Mouse (Mus musculus) liver, embryonic 13.5 days (tissue): ENCODE measurements around the gene Gm49396. TPM values are rescaled to one million over a fixed set of nuclear protein-coding genes. Genes with fewer than 3 reads are reported as not detected.

Experiments used
- ATAC-seq: fragments of 200-750 bp; cut with Nextera tagmentation; 2 replicates; pipeline ENCODE4 v1.8.0; 2017; ENCODE audit warnings: low read depth, mild to moderate bottlenecking, moderate number of reproducible peaks, moderate library complexity
- DNase-seq: peaks from one replicate; pipeline ENCODE4 v3.0.0; 2022
- H3K27ac ChIP-seq: fragments of 300-500 bp; sonication (generic); 2 replicates; pipeline ENCODE4 v1.5.1; 2015; ENCODE audit warnings: moderate library complexity, mild to moderate bottlenecking, inconsistent platforms
- H3K27me3 ChIP-seq: fragments of 300-500 bp; sonication (generic); 2 replicates; pipeline ENCODE4 v1.6.1; 2015; ENCODE audit warnings: mild to moderate bottlenecking, inconsistent platforms
- H3K36me3 ChIP-seq: fragments of 300-500 bp; sonication (generic); 2 replicates; pipeline ENCODE4 v1.6.1; 2015; ENCODE audit warnings: mild to moderate bottlenecking, inconsistent platforms
- H3K4me1 ChIP-seq: fragments of 300-500 bp; sonication (generic); replicated peaks from 2 replicates; pipeline ENCODE4 v1.6.1; 2015; ENCODE audit warnings: inconsistent platforms
- H3K4me2 ChIP-seq: fragments of 300-500 bp; sonication (generic); 2 replicates; pipeline ENCODE4 v1.6.1; 2015; ENCODE audit warnings: inconsistent platforms, mild to moderate bottlenecking, moderate library complexity
- H3K4me3 ChIP-seq: fragments of 300-500 bp; sonication (generic); replicated peaks from 2 replicates; pipeline ENCODE4 v1.5.1; 2015; ENCODE audit warnings: mild to moderate bottlenecking, inconsistent platforms
- H3K9ac ChIP-seq: fragments of 300-500 bp; sonication (generic); 2 replicates; pipeline ENCODE4 v1.6.1; 2015; ENCODE audit warnings: mild to moderate bottlenecking, inconsistent platforms
- H3K9me3 ChIP-seq: fragments of 300-500 bp; sonication (generic); replicated peaks from 2 replicates; pipeline ENCODE4 v1.6.1; 2016; ENCODE audit warnings: inconsistent platforms
- WGBS: fragments of 180-500 bp; shearing (Covaris S2); methylation state at CpG from one replicate; pipeline ENCODE4 v1.1.7; 2015; ENCODE audit not compliant: insufficient replicate concordance; 5-methylcytosine and 5-hydroxymethylcytosine counted together
- polyA plus RNA-seq: library from polyadenylated mRNA; unstranded; fragments of >200 nt; fragmentation: Nextera tagmentation; extraction: Ambion mirVana; gene quantifications from 2 replicates; pipeline ENCODE4 v1.2.1, GENCODE M21; 2015

Gm49396 gene
- polyA plus RNA-seq, 1 experiment from 2014 or later = 3.4 TPM

DNA sequence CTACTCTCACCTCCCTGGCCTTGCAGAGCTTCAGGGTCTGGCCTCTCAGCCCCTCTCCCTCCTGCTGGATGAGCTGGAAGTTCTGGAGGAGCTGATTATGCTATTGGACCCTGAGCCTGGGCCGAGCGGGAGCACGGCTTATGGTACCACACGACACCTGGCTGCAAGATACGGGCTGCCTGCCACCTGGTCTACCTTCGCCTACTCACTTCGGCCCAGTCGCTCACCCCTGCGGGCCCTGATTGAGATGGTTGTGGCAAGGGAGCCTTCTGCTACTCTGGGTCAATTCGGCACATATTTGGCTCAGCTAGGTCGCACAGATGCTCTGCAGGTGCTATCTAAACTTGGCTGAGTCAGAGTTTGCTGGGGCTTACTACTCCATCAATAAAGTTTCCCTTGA lies 4.4 kb downstream of the Gm49396 start:
- Histone ChIP-seq H3K4me3 (no peak overlapping the region), H3K4me1 (peaks cover 20% of the 10 kb centered on the region), H3K9me3 (no peaks in the 10 kb centered on the region), H3K9ac (no peak overlapping the region), H3K4me2 (no peak overlapping the region), H3K27ac (no peak overlapping the region), H3K36me3 (peaks cover 73% of the 10 kb centered on the region), H3K27me3 (no peaks in the 10 kb centered on the region)
- DNase-seq (no peak), ATAC-seq (no peak)
- WGBS = 87% methylated on average over 11 of the region's 11 CpGs

DNA sequence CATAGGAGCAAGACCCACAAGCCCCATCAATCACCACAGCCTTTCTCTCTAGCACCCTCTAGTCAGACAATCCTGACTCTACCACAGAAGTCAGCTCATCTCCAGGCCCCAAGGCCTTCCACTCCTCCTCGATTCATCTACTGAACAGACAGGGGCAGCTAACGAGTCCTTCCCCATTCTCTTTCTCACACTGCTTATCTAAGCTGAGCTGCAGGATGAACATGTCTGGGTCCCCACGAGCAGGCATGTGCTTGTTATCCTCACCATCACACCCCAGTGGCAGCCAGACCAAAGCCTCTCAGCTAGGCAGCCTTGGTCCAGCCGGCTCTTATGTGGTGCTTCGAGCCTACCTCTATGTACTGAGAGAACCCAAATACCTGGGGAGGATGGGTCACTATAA lies 9.2 kb downstream of the Gm49396 start:
- H3K9me3 ChIP-seq = no peaks in the 10 kb centered on the region
- peaks cover 20% of the 10 kb centered on the region for H3K4me1 ChIP-seq
- H3K27me3 ChIP-seq = no peaks in the 10 kb centered on the region
- H3K9ac ChIP-seq = no peak overlapping the region
- ATAC-seq = peak; percentile 32
- no peak overlapping the region for H3K4me3 ChIP-seq
- no peak for DNase-seq
- WGBS = 53% methylated on average over 5 of the region's 5 CpGs
- H3K4me2 ChIP-seq = no peak overlapping the region
- peaks cover 95% of the 10 kb centered on the region for H3K36me3 ChIP-seq
- no peak overlapping the region for H3K27ac ChIP-seq

GRCm38 (mm10) chr7:30572969-30573368 lies 9.8 kb downstream of the Gm49396 start:
- WGBS = 68% methylated on average over 2 of the region's 2 CpGs
- ATAC-seq = no peak
- Histone ChIP-seq H3K36me3 (peaks cover 97% of the 10 kb centered on the region), H3K4me2 (no peak overlapping the region), H3K4me1 (peaks cover 20% of the 10 kb centered on the region), H3K9ac (peak overlapping the region; percentile 26; the same call in 1 of the 2 replicates), H3K4me3 (no peak overlapping the region), H3K9me3 (no peaks in the 10 kb centered on the region), H3K27ac (no peak overlapping the region), H3K27me3 (no peaks in the 10 kb centered on the region)
- DNase-seq = no peak

GRCm38 (mm10) chr7:30579950-30580349 lies 16.8 kb downstream of the Gm49396 start:
- ATAC-seq (no peak), DNase-seq (no peak)
- Histone ChIP-seq H3K9me3 (no peaks in the 10 kb centered on the region), H3K27ac (no peak overlapping the region), H3K36me3 (peaks cover 100% of the 10 kb centered on the region), H3K4me2 (no peak overlapping the region), H3K27me3 (no peaks in the 10 kb centered on the region), H3K4me1 (no peaks in the 10 kb centered on the region), H3K9ac (no peak overlapping the region), H3K4me3 (no peak overlapping the region)
- 78% methylated on average over 8 of the region's 8 CpGs for WGBS

DNA sequence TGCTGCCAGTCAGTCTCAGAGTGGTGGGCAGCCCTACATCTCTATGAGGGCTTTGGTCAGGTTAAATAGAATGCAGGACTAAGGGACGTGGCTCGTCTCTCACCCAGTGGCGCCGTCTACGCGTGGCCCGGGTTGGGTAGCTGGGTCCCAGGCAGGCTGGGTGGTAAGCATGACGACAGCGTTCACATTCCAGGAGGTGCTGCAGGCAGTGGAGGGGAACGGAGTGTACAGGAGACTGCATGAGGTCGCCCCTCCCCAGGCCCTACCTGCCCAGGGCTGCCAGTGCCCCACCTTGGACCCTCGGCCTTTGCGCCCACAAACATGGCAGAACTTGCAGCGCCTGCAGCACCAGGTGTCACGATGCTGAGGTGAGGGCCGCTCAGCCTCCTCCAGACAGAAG lies 18.4 kb downstream of the Gm49396 start:
- no peak overlapping the region for H3K4me2 ChIP-seq
- no peak overlapping the region for H3K9ac ChIP-seq
- no peaks in the 10 kb centered on the region for H3K27me3 ChIP-seq
- no peak for ATAC-seq
- H3K4me1 ChIP-seq = peaks cover 3% of the 10 kb centered on the region
- H3K36me3 ChIP-seq = peaks cover 100% of the 10 kb centered on the region
- WGBS = 94% methylated on average over 16 of the region's 16 CpGs
- H3K9me3 ChIP-seq = no peaks in the 10 kb centered on the region
- DNase-seq = no peak
- no peak overlapping the region for H3K27ac ChIP-seq
- no peak overlapping the region for H3K4me3 ChIP-seq

- Histone ChIP-seq H3K4me3 (no peak overlapping the region), H3K4me2 (no peak overlapping the region), H3K4me1 (peaks cover 17% of the 10 kb centered on the region), H3K36me3 (peaks cover 78% of the 10 kb centered on the region), H3K27ac (no peak overlapping the region), H3K9me3 (no peaks in the 10 kb centered on the region), H3K27me3 (no peaks in the 10 kb centered on the region), H3K9ac (no peak overlapping the region)
- no peak for DNase-seq
- 92% methylated on average over 10 of the region's 10 CpGs for WGBS
- no peak for ATAC-seq
These were observed 21.2 kb downstream of the Gm49396 start for GRCm38 (mm10) chr7:30584339-30584738.

GRCm38 (mm10) chr7:30585170-30585569 lies 22.0 kb downstream of the Gm49396 start:
- Histone ChIP-seq H3K4me3 (no peak overlapping the region), H3K27me3 (no peaks in the 10 kb centered on the region), H3K27ac (no peak overlapping the region), H3K4me1 (peaks cover 25% of the 10 kb centered on the region), H3K9me3 (no peaks in the 10 kb centered on the region), H3K36me3 (peaks cover 70% of the 10 kb centered on the region), H3K4me2 (no peak overlapping the region), H3K9ac (no peak overlapping the region)
- no peak for DNase-seq
- no peak for ATAC-seq
- 87% methylated on average over 7 of the region's 7 CpGs for WGBS

DNA sequence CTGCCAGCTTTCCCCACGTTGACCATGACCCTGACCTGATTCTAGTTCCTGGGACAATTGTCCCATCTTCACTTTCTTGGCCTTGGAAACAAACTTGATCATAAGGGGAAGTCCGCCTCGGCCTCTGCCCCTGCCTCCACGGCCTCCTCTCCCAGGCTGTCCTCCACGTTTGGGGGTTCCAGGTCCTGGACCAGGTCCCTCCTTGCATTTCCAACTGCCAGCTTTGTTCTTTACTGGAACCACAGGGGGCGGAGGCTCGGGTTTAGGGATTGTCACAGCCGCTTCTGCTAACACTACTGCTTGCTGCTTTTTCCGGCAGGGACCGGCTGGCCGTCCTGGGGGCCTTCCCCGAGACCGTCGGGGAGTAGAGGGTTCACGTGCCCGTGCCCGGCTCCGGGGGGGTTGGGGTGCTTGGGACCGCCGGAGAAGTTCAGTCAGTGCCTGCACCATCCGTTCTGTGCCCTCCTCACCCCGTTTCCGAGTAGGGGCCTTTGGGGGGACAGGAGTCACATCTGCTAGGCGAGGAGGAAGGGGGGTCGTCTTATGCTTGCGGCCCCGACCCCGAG lies 23.4 kb downstream of the Gm49396 start:
- Histone ChIP-seq H3K4me2 (peak overlapping the region; percentile 97), H3K36me3 (peaks cover 56% of the 10 kb centered on the region)

GRCm38 (mm10) chr7:30587842-30588667 lies 24.9 kb downstream of the Gm49396 start:
- ATAC-seq (peak; percentile 29), DNase-seq (peak; percentile 48)
- Histone ChIP-seq H3K9ac (peak overlapping the region; percentile 99), H3K4me2 (peak overlapping the region; percentile 97), H3K27ac (peak overlapping the region; percentile 90), H3K27me3 (no peaks in the 10 kb centered on the region), H3K4me3 (peak overlapping the region; percentile 96), H3K4me1 (peaks cover 27% of the 10 kb centered on the region), H3K36me3 (peaks cover 41% of the 10 kb centered on the region), H3K9me3 (no peaks in the 10 kb centered on the region)
- WGBS = under 1% methylated on average over 62 of the region's 67 CpGs

More for the DNA sequence above, 23.4 kb downstream of the Gm49396 start:
- DNase-seq = no peak
- Histone ChIP-seq H3K9me3 (no peaks in the 10 kb centered on the region), H3K9ac (peak overlapping the region; percentile 99), H3K27me3 (no peaks in the 10 kb centered on the region), H3K27ac (no peak overlapping the region), H3K4me3 (peak overlapping the region; percentile 96), H3K4me1 (peaks cover 27% of the 10 kb centered on the region)
- ATAC-seq = no peak
- 88% methylated on average over 28 of the region's 28 CpGs for WGBS

DNA sequence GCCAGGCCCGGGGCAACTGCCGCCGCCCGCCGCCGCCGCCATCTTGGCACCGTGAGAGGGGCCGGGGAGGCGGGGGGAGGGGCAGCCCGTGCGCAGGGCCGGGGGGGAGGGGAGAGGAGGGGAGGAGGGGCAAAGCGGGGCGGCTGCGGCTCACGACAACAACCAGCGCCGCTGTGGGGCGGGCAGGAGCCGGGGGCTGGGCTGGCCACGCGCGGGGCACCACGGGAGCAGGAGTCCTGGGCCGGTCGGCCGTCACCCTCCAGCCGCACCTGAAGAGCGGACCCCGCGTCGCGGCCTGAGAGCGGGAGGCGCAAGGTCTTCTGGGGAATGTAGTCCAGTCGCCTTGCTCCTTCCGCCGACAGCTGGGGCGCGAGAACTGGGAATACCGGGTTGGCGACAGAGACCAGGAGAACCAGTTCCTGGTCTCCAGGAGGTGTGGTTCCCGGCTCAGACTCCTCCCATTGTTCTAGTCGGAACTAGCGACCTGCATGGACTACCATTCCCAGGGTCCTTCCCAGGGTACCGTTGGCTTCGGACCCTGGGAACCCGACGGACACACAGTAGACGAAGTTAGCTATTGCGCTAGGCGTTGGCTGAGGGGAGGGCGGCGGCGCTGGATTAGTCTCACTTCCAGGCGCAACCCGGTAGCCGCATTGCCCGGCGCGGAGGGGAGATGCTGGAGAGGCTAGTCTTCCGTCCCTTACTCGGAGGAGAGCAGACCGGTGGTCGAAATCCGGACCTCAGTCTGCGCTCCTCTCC lies 25.7 kb downstream of the Gm49396 start, which contains the start of gene Kmt2b:
Gene Kmt2b, minus strand, starts transcription at position 51 of the 759 bp plus-strand sequence.
- Histone ChIP-seq H3K4me1 (peaks cover 34% of the 10 kb centered on the region), H3K4me3 (peak within 1 kb of the TSS; percentile 96), H3K27me3 (no peaks in the 10 kb centered on the region), H3K9ac (peak within 1 kb of the TSS; percentile 99), H3K9me3 (no peaks in the 10 kb centered on the region), H3K4me2 (peak within 1 kb of the TSS; percentile 97), H3K27ac (peak within 1 kb of the TSS; percentile 90), H3K36me3 (peaks cover 33% of the 10 kb centered on the region)
- ATAC-seq = peak; percentile 94
- peak; percentile 95 for DNase-seq
- WGBS = under 1% methylated on average over 57 of the region's 68 CpGs
